Mouse (Mus musculus): ENCODE results near the gene Casq1.

The Casq1 gene

DNA sequence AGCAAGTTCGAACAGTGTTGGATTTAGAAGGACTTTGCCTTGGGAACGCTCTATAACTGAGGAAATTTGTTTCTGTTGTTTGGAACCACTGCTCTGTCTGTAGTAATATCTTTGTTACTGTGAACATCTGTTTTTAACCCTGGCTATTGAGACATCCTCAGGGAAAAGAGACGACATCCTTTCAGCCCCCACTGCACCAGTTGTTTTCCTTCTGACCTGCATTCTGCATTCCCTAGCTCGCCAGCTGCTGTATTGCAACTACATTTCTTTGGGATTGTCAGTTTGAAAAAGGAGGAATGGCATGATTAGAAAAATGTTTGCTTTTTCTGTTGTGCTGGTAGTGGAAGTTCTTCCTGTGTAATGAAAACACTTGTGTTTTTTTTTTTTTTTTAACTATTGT lies 38.8 kb downstream of the Casq1 start:
- no peak for DNase-seq (ENCODE audit: low spot score)

DNA sequence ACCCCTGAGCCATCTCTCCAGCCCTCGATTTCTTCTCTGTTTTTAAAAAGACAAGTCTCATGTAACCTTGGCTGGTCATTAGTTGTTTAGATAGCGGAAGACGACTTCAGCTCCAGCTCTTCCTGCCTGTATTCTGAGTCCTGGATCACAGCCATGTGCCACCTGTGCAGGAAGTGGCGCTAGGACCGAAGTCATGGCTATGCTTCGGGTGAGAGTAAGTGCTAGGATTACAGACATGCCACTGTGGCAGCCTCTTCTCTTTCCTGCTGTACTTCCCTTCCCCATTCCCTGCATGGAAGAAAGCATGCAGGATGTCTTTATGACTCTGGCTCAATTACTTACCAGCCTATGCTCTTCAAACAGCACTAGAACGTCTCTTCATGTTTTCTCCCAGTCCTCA lies 40.6 kb downstream of the Casq1 start:
- no peak for DNase-seq (ENCODE audit: low spot score)

DNA sequence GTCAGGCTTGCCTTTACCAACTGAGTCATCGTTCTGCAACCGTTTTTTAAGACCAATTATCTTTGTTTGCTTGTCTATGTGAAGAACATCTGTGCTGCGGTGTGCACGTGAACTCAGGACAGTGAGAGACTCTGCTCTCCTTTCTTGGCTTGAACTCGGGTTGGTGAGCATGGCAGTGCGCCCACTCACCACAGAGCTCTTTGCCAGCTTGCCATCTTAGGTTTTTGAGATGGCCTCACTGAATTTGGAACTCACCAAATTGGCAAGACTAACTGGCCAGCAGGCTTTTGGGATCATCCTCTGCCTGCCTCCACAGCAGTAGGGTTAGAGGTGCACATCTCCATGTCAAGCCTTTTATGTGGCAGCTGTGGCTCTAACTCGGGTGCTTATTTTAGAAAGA lies 41.9 kb downstream of the Casq1 start:
- DNase-seq (ENCODE audit: low spot score): no peak

DNA sequence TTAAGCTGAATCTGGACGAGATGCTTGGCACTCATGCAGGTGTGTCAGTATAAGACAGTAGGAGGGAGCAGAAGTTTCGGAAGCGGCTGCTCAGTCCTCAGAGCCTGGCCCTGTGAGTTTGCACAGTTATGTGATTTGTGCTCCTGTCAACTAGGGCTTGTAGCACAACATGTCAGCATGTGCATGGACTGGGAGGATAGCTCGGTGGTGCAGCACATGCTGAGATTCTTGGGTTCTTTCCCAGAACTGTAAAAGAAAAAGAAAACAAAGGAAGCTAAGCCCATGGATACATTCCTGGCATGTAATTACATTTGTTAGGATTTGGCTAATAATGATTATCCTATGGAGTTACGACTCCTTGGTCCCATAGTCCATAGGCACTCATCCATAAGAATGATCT lies 46.5 kb downstream of the Casq1 start:
- DNase-seq (ENCODE audit: low spot score): no peak

DNA sequence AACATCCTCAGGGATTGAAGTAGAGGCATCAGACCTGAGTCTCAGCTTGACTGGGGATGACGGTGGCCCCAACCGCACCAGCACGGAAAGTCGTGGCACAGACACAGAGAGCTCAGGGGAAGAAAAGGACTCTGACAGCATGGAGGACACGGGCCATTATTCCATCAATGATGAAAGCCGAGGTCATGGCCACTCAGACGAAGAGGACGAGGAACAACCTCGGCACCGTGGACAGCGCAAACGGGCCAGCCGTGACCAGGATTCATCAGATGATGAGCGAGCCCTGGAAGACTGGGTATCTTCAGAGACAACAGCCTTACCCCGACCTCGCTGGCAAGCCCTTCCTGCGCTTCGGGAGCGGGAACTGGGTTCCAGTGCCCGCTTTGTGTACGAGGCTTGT lies 47.3 kb downstream of the Casq1 start:
- no peak for DNase-seq (ENCODE audit: low spot score)

DNA sequence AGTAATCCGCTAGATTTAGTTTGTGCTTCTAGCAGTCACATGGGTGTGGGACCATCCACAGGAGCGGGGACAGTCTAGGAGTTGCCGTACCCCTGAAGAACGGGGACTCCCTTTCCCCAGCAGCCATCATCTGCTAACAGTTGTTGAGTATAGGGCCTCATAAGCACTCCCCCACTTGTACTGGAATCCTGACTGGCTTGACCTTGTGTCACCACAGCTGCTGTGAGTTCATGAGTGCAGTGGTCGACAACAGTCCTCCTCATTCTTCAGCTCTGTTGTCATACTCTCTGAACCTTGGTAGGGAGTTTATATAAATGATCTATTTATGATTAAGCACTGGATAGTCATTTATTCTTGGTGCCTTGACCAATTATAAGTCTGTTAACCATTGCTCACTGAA lies 49.9 kb downstream of the Casq1 start:
- DNase-seq (ENCODE audit: low spot score): no peak

DNA sequence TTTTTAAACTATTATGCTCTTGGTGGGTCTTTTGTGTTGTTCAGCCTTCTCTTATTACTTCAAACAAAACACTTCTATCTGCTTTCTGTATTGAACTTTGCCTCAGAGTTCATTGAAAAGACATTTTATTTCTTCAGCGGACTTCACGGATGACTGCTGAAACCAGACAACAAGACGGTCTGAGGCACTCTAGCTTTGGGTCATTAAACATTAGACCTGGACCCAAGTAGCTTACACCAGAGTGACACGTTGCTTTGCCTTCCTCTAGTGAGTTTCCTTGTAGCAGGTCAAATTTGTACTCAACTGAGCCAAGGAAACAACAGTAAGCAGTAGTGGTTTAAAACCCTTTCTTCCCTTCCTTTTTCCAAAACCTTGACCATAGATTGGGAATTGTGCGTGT lies 51.8 kb downstream of the Casq1 start:
- no peak for DNase-seq (ENCODE audit: low spot score)

DNA sequence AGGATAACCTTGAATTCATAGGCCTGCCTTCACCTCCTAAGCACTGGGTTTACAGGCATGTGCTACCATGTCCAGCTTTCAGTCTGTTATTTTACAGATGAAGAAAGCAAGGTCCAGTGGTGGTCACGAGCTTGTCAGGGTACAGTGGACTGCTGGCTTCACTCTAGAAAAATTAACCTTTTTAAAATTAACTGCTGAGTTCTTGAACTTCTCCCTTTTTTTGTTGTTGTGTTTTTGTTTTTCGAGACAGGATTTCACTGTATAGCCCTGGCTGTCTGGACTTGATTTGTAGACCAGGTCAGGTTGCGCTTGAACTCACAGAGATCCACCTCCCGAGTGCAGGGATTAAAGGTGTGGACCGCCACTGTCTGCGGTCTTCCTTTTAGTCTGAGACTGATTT lies 56.7 kb downstream of the Casq1 start:
- DNase-seq (ENCODE audit: low spot score): no peak

DNA sequence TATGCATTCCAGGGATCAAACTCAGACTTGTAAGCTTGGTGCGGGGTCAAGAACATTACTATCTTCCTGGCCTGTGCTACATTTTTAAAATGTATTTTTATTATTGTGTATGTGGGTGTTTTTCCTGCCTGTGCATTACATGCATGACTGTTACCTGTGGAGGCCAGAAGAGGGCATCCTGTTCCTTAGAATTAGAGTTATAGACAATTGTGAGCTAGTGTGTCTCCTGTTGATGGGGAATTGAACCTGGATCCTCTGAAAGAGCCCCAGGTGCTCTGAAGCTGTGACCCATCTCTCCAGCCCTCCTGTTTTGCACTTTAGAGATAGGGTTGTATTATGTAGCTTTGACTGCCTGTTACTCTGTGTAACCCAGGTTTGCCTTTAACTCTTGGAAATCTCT lies 57.7 kb downstream of the Casq1 start:
- no peak for DNase-seq (ENCODE audit: low spot score)

DNA sequence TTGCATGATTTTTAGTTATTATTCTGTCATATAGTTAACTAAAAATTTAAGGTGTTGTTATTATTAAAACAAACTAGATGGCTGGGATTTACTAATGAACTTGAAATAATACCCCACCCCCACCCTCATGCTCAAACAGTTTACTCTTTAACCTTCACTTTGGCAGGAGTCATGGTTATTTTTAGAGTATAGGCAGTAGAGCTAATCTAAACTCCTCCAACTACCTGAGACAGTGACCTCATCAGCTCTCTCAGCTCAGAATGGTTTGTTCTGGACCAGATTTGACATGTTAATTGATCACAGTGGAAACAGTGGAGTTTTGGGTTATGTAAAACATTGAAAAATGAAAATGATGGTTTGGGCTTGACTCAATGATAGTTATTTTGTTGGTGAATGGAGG lies 59.2 kb downstream of the Casq1 start:
- no peak for DNase-seq (ENCODE audit: low spot score)

DNA sequence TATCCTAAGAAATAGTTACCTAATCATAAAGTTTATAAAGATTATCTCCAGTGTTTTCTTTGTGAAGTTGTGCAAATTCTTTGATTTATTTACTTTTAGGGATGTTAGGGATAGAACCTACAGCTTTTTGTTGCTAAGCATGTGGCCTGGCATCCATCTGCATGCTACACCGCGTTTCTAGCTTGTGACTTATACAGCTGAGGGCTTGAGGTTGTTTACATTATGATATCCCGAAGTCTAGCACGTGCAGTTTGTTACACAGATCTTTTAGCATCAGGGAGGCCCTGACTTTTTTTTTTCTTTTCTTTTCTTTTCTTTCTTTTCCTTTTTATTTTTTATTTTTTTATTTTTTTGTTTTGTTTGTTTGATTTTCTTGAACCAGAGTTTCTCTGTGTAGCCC lies 59.7 kb downstream of the Casq1 start:
- DNase-seq (ENCODE audit: low spot score): no peak
